Mouse (Mus musculus) kidney, postnatal 4 days (tissue): Measurements from ENCODE around the gene Tnk2.

ENCODE experiments used
- DNase-seq, 2 experiments: peaks; one replicate each; pipeline ENCODE4 v3.0.0; 2021; ENCODE audit warnings: mixed read lengths in 2 of 2

Gene Tnk2

GRCm38 (mm10) chr16:32643661-32644061 is at the start of gene Tnk2:
Gene Tnk2, plus strand, starts transcription at chr16:32643874.
- DNase-seq: peak; percentile 90 to 95

- DNase-seq: no peak
These were observed 49.8 kb upstream of the Tnk2 start for GRCm38 (mm10) chr16:32593916-32594315.

GRCm38 (mm10) chr16:32594701-32595100 is 49.0 kb upstream of the Tnk2 start:
- no peak for DNase-seq

GRCm38 (mm10) chr16:32595142-32595855 is 48.4 kb upstream of the Tnk2 start:
- DNase-seq: no peak

GRCm38 (mm10) chr16:32597909-32598381 is 45.7 kb upstream of the Tnk2 start:
- peak in 1 of 2 experiments; percentile 11 for DNase-seq

GRCm38 (mm10) chr16:32599151-32599550 is 44.5 kb upstream of the Tnk2 start:
- DNase-seq: no peak

- no peak for DNase-seq
These were observed 41.4 kb upstream of the Tnk2 start for GRCm38 (mm10) chr16:32602193-32602685.

GRCm38 (mm10) chr16:32607562-32608343 is 35.9 kb upstream of the Tnk2 start:
- DNase-seq: peak in 1 of 2 experiments; percentile 8

GRCm38 (mm10) chr16:32608344-32608711 is 35.3 kb upstream of the Tnk2 start:
- DNase-seq: no peak

- DNase-seq: peak; percentile 96 to 98
These were observed 34.8 kb upstream of the Tnk2 start, which contains the start of gene Tfrc for GRCm38 (mm10) chr16:32608712-32609400. Gene Tfrc, plus strand, starts transcription at chr16:32608920.

- no peak for DNase-seq
These were observed 34.3 kb upstream of the Tnk2 start for GRCm38 (mm10) chr16:32609401-32609779.

- DNase-seq: peak in 1 of 2 experiments; percentile 9
These were observed 33.0 kb upstream of the Tnk2 start for GRCm38 (mm10) chr16:32610460-32611255.

GRCm38 (mm10) chr16:32612052-32612451 is 31.6 kb upstream of the Tnk2 start:
- no peak for DNase-seq

GRCm38 (mm10) chr16:32613269-32613834 is 30.3 kb upstream of the Tnk2 start:
- no peak for DNase-seq

- DNase-seq: no peak
These were observed 29.6 kb upstream of the Tnk2 start for GRCm38 (mm10) chr16:32614047-32614446.

- DNase-seq: no peak
These were observed 24.7 kb upstream of the Tnk2 start for GRCm38 (mm10) chr16:32618946-32619345.

- no peak for DNase-seq
These were observed 15.5 kb upstream of the Tnk2 start for GRCm38 (mm10) chr16:32628140-32628539.

GRCm38 (mm10) chr16:32632328-32632824 is 11.3 kb upstream of the Tnk2 start:
- DNase-seq: no peak

GRCm38 (mm10) chr16:32633486-32634012 is 10.1 kb upstream of the Tnk2 start:
- DNase-seq: no peak

GRCm38 (mm10) chr16:32634183-32634582 is 9.5 kb upstream of the Tnk2 start:
- no peak for DNase-seq

GRCm38 (mm10) chr16:32635314-32635713 is 8.4 kb upstream of the Tnk2 start:
- peak in 1 of 2 experiments; percentile 38 for DNase-seq
